Mouse (Mus musculus): Measurements from ENCODE around the gene Hjurp. TPM values are rescaled to one million over a fixed set of nuclear protein-coding genes. Genes with fewer than 3 reads are reported as not detected.

Hjurp gene
- polyA plus RNA-seq, 1 experiment from 2014 or later: 66.4 TPM

- H3K9ac ChIP-seq (ENCODE audit: low read depth, low read length): no peak overlapping the region
- H3K4me1 ChIP-seq (ENCODE audit: control insufficient read depth, insufficient read depth, low read depth, low read length): no peaks in the 10 kb centered on the region
- H3K4me3 ChIP-seq (ENCODE audit: low read length): no peak overlapping the region
- H3K36me3 ChIP-seq (ENCODE audit: control insufficient read depth, insufficient read depth, low read length): no peaks in the 10 kb centered on the region
- no peak overlapping the region for H3K27ac ChIP-seq (ENCODE audit: low read depth, low read length)
- no peaks in the 10 kb centered on the region for H3K27me3 ChIP-seq (replicated peaks; ENCODE audit: control insufficient read depth, insufficient read depth, low read length)
- ATAC-seq: no peak
- 86% methylated on average over 12 of the region's 12 CpGs for WGBS
- no peak overlapping the region for H3K4me2 ChIP-seq (ENCODE audit: low read length)
- H3K9me3 ChIP-seq (ENCODE audit: control insufficient read depth, low read length): peaks cover 59% of the 10 kb centered on the region
Measured at GRCm38 (mm10) chr1:88254793-88255465, 22.5 kb downstream of the Hjurp start.

GRCm38 (mm10) chr1:88253540-88253939, 23.9 kb downstream of the Hjurp start:
- H3K4me2 ChIP-seq (ENCODE audit: low read length): no peak overlapping the region
- WGBS: 75% methylated on average over 6 of the region's 6 CpGs
- no peaks in the 10 kb centered on the region for H3K27me3 ChIP-seq (replicated peaks; ENCODE audit: control insufficient read depth, insufficient read depth, low read length)
- ATAC-seq: no peak
- H3K9me3 ChIP-seq (ENCODE audit: control insufficient read depth, low read length): peaks cover 73% of the 10 kb centered on the region
- no peaks in the 10 kb centered on the region for H3K4me1 ChIP-seq (ENCODE audit: control insufficient read depth, insufficient read depth, low read depth, low read length)
- H3K9ac ChIP-seq (ENCODE audit: low read depth, low read length): no peak overlapping the region
- no peak overlapping the region for H3K4me3 ChIP-seq (ENCODE audit: low read length)
- no peaks in the 10 kb centered on the region for H3K36me3 ChIP-seq (ENCODE audit: control insufficient read depth, insufficient read depth, low read length)
- no peak overlapping the region for H3K27ac ChIP-seq (ENCODE audit: low read depth, low read length)

- Histone ChIP-seq H3K27me3 (replicated peaks; ENCODE audit: control insufficient read depth, insufficient read depth, low read length) (no peaks in the 10 kb centered on the region), H3K9me3 (ENCODE audit: control insufficient read depth, low read length) (peaks cover 78% of the 10 kb centered on the region), H3K4me3 (ENCODE audit: low read length) (no peak overlapping the region), H3K4me1 (ENCODE audit: control insufficient read depth, insufficient read depth, low read depth, low read length) (no peaks in the 10 kb centered on the region), H3K36me3 (ENCODE audit: control insufficient read depth, insufficient read depth, low read length) (no peaks in the 10 kb centered on the region), H3K27ac (ENCODE audit: low read depth, low read length) (no peak overlapping the region), H3K4me2 (ENCODE audit: low read length) (no peak overlapping the region), H3K9ac (ENCODE audit: low read depth, low read length) (no peak overlapping the region)
- no peak for ATAC-seq
- WGBS: 77% methylated on average over 8 of the region's 8 CpGs
Measured at GRCm38 (mm10) chr1:88253106-88253505, 24.3 kb downstream of the Hjurp start.

- H3K4me3 ChIP-seq (ENCODE audit: low read length): no peak overlapping the region
- H3K4me1 ChIP-seq (ENCODE audit: control insufficient read depth, insufficient read depth, low read depth, low read length): no peaks in the 10 kb centered on the region
- no peak for ATAC-seq
- no peaks in the 10 kb centered on the region for H3K27me3 ChIP-seq (replicated peaks; ENCODE audit: control insufficient read depth, insufficient read depth, low read length)
- no peak overlapping the region for H3K9ac ChIP-seq (ENCODE audit: low read depth, low read length)
- 82% methylated on average over 5 of the region's 5 CpGs for WGBS
- H3K9me3 ChIP-seq (ENCODE audit: control insufficient read depth, low read length): peaks cover 88% of the 10 kb centered on the region
- no peaks in the 10 kb centered on the region for H3K36me3 ChIP-seq (ENCODE audit: control insufficient read depth, insufficient read depth, low read length)
- H3K27ac ChIP-seq (ENCODE audit: low read depth, low read length): no peak overlapping the region
- H3K4me2 ChIP-seq (ENCODE audit: low read length): no peak overlapping the region
Measured at GRCm38 (mm10) chr1:88250023-88250422, 27.4 kb downstream of the Hjurp start.

- Histone ChIP-seq H3K9me3 (ENCODE audit: control insufficient read depth, low read length) (peaks cover 88% of the 10 kb centered on the region), H3K4me2 (ENCODE audit: low read length) (no peak overlapping the region), H3K4me1 (ENCODE audit: control insufficient read depth, insufficient read depth, low read depth, low read length) (no peaks in the 10 kb centered on the region), H3K36me3 (ENCODE audit: control insufficient read depth, insufficient read depth, low read length) (no peaks in the 10 kb centered on the region), H3K27me3 (replicated peaks; ENCODE audit: control insufficient read depth, insufficient read depth, low read length) (no peaks in the 10 kb centered on the region), H3K4me3 (ENCODE audit: low read length) (no peak overlapping the region), H3K27ac (ENCODE audit: low read depth, low read length) (no peak overlapping the region), H3K9ac (ENCODE audit: low read depth, low read length) (no peak overlapping the region)
- WGBS: 80% methylated on average over 7 of the region's 7 CpGs
- no peak for ATAC-seq
Measured at GRCm38 (mm10) chr1:88249596-88249995, 27.8 kb downstream of the Hjurp start.

- no peak overlapping the region for H3K27ac ChIP-seq (ENCODE audit: low read depth, low read length)
- H3K9ac ChIP-seq (ENCODE audit: low read depth, low read length): no peak overlapping the region
- H3K9me3 ChIP-seq (ENCODE audit: control insufficient read depth, low read length): peaks cover 91% of the 10 kb centered on the region
- WGBS: 73% methylated on average over 4 of the region's 4 CpGs
- ATAC-seq: no peak
- no peaks in the 10 kb centered on the region for H3K36me3 ChIP-seq (ENCODE audit: control insufficient read depth, insufficient read depth, low read length)
- no peaks in the 10 kb centered on the region for H3K27me3 ChIP-seq (replicated peaks; ENCODE audit: control insufficient read depth, insufficient read depth, low read length)
- H3K4me1 ChIP-seq (ENCODE audit: control insufficient read depth, insufficient read depth, low read depth, low read length): no peaks in the 10 kb centered on the region
- no peak overlapping the region for H3K4me2 ChIP-seq (ENCODE audit: low read length)
- no peak overlapping the region for H3K4me3 ChIP-seq (ENCODE audit: low read length)
Measured at GRCm38 (mm10) chr1:88248658-88249057, 28.8 kb downstream of the Hjurp start.

GRCm38 (mm10) chr1:88247660-88248059, 29.8 kb downstream of the Hjurp start:
- Histone ChIP-seq H3K4me3 (ENCODE audit: low read length) (no peak overlapping the region), H3K4me2 (ENCODE audit: low read length) (no peak overlapping the region), H3K36me3 (ENCODE audit: control insufficient read depth, insufficient read depth, low read length) (no peaks in the 10 kb centered on the region), H3K4me1 (ENCODE audit: control insufficient read depth, insufficient read depth, low read depth, low read length) (no peaks in the 10 kb centered on the region), H3K9me3 (ENCODE audit: control insufficient read depth, low read length) (peaks cover 89% of the 10 kb centered on the region), H3K9ac (ENCODE audit: low read depth, low read length) (no peak overlapping the region), H3K27ac (ENCODE audit: low read depth, low read length) (no peak overlapping the region), H3K27me3 (replicated peaks; ENCODE audit: control insufficient read depth, insufficient read depth, low read length) (no peaks in the 10 kb centered on the region)
- WGBS: 51% methylated on average over 2 of the region's 2 CpGs
- no peak for ATAC-seq

GRCm38 (mm10) chr1:88246386-88246785, 31.0 kb downstream of the Hjurp start:
- Histone ChIP-seq H3K9ac (ENCODE audit: low read depth, low read length) (no peak overlapping the region), H3K27me3 (replicated peaks; ENCODE audit: control insufficient read depth, insufficient read depth, low read length) (no peaks in the 10 kb centered on the region), H3K9me3 (ENCODE audit: control insufficient read depth, low read length) (peaks cover 90% of the 10 kb centered on the region), H3K27ac (ENCODE audit: low read depth, low read length) (no peak overlapping the region), H3K4me2 (ENCODE audit: low read length) (no peak overlapping the region), H3K36me3 (ENCODE audit: control insufficient read depth, insufficient read depth, low read length) (no peaks in the 10 kb centered on the region), H3K4me3 (ENCODE audit: low read length) (no peak overlapping the region), H3K4me1 (ENCODE audit: control insufficient read depth, insufficient read depth, low read depth, low read length) (no peaks in the 10 kb centered on the region)
- WGBS: 41% methylated on average over 6 of the region's 6 CpGs
- no peak for ATAC-seq

GRCm38 (mm10) chr1:88245881-88246280, 31.6 kb downstream of the Hjurp start:
- WGBS: 81% methylated on average over 6 of the region's 6 CpGs
- no peak for ATAC-seq
- no peak overlapping the region for H3K27ac ChIP-seq (ENCODE audit: low read depth, low read length)
- H3K27me3 ChIP-seq (replicated peaks; ENCODE audit: control insufficient read depth, insufficient read depth, low read length): no peaks in the 10 kb centered on the region
- no peak overlapping the region for H3K9ac ChIP-seq (ENCODE audit: low read depth, low read length)
- H3K4me1 ChIP-seq (ENCODE audit: control insufficient read depth, insufficient read depth, low read depth, low read length): no peaks in the 10 kb centered on the region
- H3K4me2 ChIP-seq (ENCODE audit: low read length): no peak overlapping the region
- H3K36me3 ChIP-seq (ENCODE audit: control insufficient read depth, insufficient read depth, low read length): no peaks in the 10 kb centered on the region
- H3K4me3 ChIP-seq (ENCODE audit: low read length): no peak overlapping the region
- H3K9me3 ChIP-seq (ENCODE audit: control insufficient read depth, low read length): peaks cover 90% of the 10 kb centered on the region
